Comparison of ENCODE assay signal across 10 mouse cellular contexts in the genomic region with DNA sequence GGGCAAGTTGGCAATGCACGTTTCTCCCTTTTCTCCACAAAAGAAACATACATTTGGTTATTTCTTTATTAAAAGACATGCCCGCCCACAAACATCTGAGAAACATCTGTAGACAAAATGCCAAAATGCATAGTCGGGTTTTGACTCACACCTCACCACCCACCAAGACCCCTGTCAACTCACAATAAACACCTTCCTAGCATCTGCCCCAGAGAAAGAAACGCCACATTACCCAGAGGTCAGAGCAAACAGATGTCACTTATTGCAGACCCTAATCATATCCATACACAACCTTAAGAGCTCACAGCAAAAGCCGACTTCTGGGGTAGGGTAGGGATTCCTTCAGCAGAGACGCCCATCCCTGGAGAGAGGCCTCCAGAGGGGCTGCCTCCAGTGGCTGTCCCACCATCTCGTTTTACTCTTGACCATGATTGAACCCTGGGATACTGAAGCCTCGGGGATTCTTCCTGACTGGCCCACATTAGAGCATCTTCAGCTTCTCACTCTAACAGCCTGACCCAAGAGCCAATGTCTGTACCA.
"Had no signal": no experiment of that assay in that cellular context is flagged by ENCODE, and none has a peak within 500 bp of the region (broad histone marks: within the 10 kb centered on the region; RNA-seq: fewer than 3 reads in every experiment).

No protein-coding gene starts in this region.

- H3K36me3 ChIP-seq: midbrain, embryonic 13.5 days; neural tube, embryonic 12.5 days had no signal

- H3K27ac ChIP-seq: kidney, postnatal 0 days; liver, embryonic 14.5 days; midbrain, embryonic 13.5 days; neural tube, embryonic 12.5 days; stomach, postnatal 0 days had no signal

- H3K4me3 ChIP-seq: midbrain, embryonic 13.5 days; neural tube, embryonic 12.5 days had no signal

- H3K9me3 ChIP-seq: midbrain, embryonic 13.5 days; neural tube, embryonic 12.5 days had no signal

- H3K4me1 ChIP-seq: midbrain, embryonic 13.5 days; neural tube, embryonic 12.5 days had no signal

- H3K4me2 ChIP-seq: midbrain, embryonic 13.5 days; neural tube, embryonic 12.5 days had no signal

- H3K27me3 ChIP-seq: midbrain, embryonic 13.5 days; neural tube, embryonic 12.5 days had no signal

- DNase-seq: kidney, adult 9 months; kidney, postnatal 4 days; left cerebral cortex, postnatal 4 days; lung, adult 18-20 months; thymus, postnatal 4 days had no signal

- H3K9ac ChIP-seq: liver, embryonic 14.5 days; midbrain, embryonic 13.5 days; neural tube, embryonic 12.5 days had no signal

- ATAC-seq: midbrain, embryonic 13.5 days had no signal
